Mouse (Mus musculus) midbrain, embryonic 14.5 days (tissue): ENCODE data around the gene Fbxo48. TPM values are rescaled to one million over a fixed set of nuclear protein-coding genes. Genes with fewer than 3 reads are reported as not detected.

Experiments
- ATAC-seq: fragments of 200-750 bp; cut with Nextera tagmentation; 2 replicates; pipeline ENCODE4 v1.8.0; 2017; ENCODE audit warnings: moderate number of reproducible peaks, moderate library complexity; ENCODE audit not compliant: low FRiP score, low TSS enrichment
- DNase-seq: peaks from one replicate; pipeline ENCODE4 v3.0.0-alpha.2; 2015
- H3K27ac ChIP-seq: fragments of 300-500 bp; sonication (generic); replicated peaks from 2 replicates; pipeline ENCODE4 v1.5.1; 2014; ENCODE audit warnings: mild to moderate bottlenecking, low read depth, low read length, moderate library complexity
- H3K27me3 ChIP-seq: fragments of 300-500 bp; sonication (generic); 2 replicates; pipeline ENCODE4 v1.6.1; 2014; ENCODE audit warnings: low read length, control low read depth, mixed read lengths; ENCODE audit not compliant: control insufficient read depth, insufficient read depth
- H3K36me3 ChIP-seq: fragments of 300-500 bp; sonication (generic); 2 replicates; pipeline ENCODE4 v1.6.1; 2014; ENCODE audit warnings: low read length, control low read depth; ENCODE audit not compliant: control insufficient read depth, insufficient read depth
- H3K4me1 ChIP-seq: fragments of 300-500 bp; sonication (generic); 2 replicates; pipeline ENCODE4 v1.6.1; 2014; ENCODE audit warnings: mild to moderate bottlenecking, antibody characterized with exemption, low read length, control low read depth; ENCODE audit not compliant: control insufficient read depth, insufficient read depth
- H3K4me2 ChIP-seq: fragments of 300-500 bp; sonication (generic); 2 replicates; pipeline ENCODE4 v1.6.1; 2014; ENCODE audit warnings: mild to moderate bottlenecking, low read length, moderate library complexity
- H3K4me3 ChIP-seq: fragments of 300-500 bp; sonication (generic); replicated peaks from 2 replicates; pipeline ENCODE4 v1.5.1; 2014; ENCODE audit warnings: low read depth, low read length
- H3K9ac ChIP-seq: fragments of 300-500 bp; sonication (generic); replicated peaks from 2 replicates; pipeline ENCODE4 v1.6.1; 2014; ENCODE audit warnings: mild to moderate bottlenecking, low read length, moderate library complexity
- H3K9me3 ChIP-seq: fragments of 300-500 bp; sonication (generic); 2 replicates; pipeline ENCODE4 v1.6.1; 2016; ENCODE audit warnings: low read length, control low read depth, mixed read lengths; ENCODE audit not compliant: control insufficient read depth
- WGBS: fragments of 180-500 bp; shearing (Covaris S2); extraction: QIAGEN DNeasy Blood & Tissue Kit; methylation state at CpG from one replicate; pipeline ENCODE4 v1.1.7; 2014; 5-methylcytosine and 5-hydroxymethylcytosine counted together
- polyA plus RNA-seq: library from polyadenylated mRNA; unstranded; fragments of >200 nt; fragmentation: Nextera tagmentation; extraction: Ambion mirVana; gene quantifications from 2 replicates; pipeline ENCODE4 v1.2.1, GENCODE M21; 2014

The Fbxo48 gene
- polyA plus RNA-seq, 1 experiment from 2014 or later: 0.75 TPM

DNA sequence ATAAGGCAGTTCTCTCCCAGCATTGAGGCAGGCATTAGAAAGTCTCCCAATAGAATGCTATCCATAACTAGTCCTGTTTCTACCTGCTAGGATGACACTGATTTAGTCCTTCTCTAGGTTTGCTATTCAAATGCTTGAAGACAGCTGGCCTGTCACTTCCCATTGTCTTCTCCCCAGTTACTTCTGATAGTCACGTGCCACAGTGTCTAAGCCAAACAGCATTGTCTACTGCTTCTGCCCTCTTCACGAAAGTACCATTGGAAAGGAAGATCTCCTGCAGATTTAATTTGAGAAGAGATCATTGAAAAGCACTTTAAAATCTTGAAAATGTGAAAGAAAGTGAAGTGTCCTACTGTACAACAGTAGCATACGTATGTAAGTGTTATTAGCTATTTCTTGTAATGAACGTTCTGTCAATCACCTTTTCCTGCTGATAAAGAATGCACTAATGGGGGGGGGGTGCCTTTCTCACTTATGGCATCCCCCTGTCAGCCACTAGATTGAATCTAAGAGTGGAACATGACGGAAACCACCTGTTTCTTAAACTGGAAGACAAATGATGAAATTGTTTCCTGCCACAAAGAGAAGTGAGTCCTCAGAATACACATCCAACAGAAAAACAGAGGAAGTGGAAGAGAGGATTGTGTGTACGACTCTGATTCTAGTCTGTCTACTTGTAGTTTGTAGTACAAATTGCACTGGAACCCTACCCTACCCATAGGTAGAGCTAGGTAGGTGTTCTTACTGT lies 5.1 kb downstream of the Fbxo48 start:
- Histone ChIP-seq H3K9me3 (no peaks in the 10 kb centered on the region), H3K4me2 (no peak overlapping the region), H3K9ac (no peak overlapping the region), H3K4me3 (no peak overlapping the region), H3K36me3 (no peaks in the 10 kb centered on the region), H3K27ac (no peak overlapping the region), H3K4me1 (peaks cover 3% of the 10 kb centered on the region; the same call in 1 of the 2 replicates), H3K27me3 (no peaks in the 10 kb centered on the region)
- DNase-seq (no peak), ATAC-seq (no peak)
- 89% methylated on average over 6 of the region's 6 CpGs for WGBS

DNA sequence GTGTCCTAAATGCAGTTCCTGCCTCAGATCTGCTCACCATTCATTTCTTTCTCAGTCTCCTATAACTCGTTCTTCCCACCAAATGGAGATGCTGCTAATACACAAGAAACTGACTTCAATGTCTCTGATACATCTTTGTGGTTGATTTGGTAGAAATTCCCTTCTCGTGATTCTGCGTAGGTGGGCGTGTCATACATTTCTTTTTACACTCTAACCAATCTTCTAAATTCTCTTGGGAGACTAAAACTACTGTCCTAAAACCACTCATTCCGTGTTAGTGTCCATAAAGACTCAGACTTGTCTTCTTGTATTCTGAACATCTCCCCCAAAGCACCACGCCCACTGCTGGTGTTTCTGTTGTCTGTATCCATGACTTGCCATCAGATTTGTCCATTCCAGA lies 5.9 kb downstream of the Fbxo48 start:
- Histone ChIP-seq H3K27me3 (no peaks in the 10 kb centered on the region), H3K4me3 (no peak overlapping the region), H3K4me1 (no peaks in the 10 kb centered on the region), H3K27ac (no peak overlapping the region), H3K4me2 (no peak overlapping the region), H3K9ac (no peak overlapping the region), H3K9me3 (no peaks in the 10 kb centered on the region), H3K36me3 (no peaks in the 10 kb centered on the region)
- DNase-seq: no peak
- WGBS: 94% methylated on average over 6 of the region's 6 CpGs
- ATAC-seq: no peak

DNA sequence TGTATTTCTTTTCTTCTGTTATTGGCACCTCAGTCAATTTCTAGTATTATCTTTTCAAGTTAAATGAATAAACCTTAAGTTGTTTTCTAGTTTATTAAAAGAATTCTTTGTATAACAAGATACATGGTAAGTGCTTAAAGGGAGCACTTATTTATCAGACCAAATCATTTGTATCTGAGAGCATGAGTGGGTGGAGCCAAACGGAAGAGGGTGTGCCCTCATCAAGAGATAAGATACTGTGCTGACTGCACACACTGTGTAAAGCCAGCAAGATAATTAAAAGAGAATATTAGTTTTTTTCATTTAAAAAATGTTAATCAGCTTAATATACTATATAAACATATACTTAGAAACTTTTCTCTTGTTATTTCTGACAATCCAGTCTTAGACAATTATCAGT lies 7.3 kb downstream of the Fbxo48 start:
- no peak overlapping the region for H3K9ac ChIP-seq
- DNase-seq (no peak), ATAC-seq (no peak)
- no peak overlapping the region for H3K4me2 ChIP-seq
- no peaks in the 10 kb centered on the region for H3K9me3 ChIP-seq
- H3K27ac ChIP-seq: no peak overlapping the region
- H3K4me3 ChIP-seq: no peak overlapping the region
- H3K4me1 ChIP-seq: no peaks in the 10 kb centered on the region
- no peaks in the 10 kb centered on the region for H3K36me3 ChIP-seq
- WGBS: 98% methylated on average over 1 of the region's 1 CpGs
- H3K27me3 ChIP-seq: no peaks in the 10 kb centered on the region

DNA sequence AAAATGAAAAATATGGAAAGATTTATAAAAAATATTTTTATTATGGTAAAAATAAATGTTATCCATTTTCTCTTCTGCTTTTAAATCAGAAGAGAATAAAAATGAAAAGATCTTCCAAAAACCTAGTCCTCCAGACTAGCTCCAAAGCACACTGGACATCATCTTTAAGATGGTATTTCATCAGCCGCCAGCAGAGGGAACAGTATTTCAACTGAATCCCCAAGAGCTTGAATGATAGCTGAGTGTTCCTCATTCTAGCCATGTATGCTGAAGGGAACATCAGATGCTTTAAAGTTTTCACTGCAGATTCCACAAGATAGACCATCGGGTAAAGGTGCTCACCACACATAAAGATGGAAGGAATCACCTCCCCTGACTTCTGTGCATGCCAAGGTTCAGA lies 16.6 kb downstream of the Fbxo48 start:
- no peak for ATAC-seq
- H3K36me3 ChIP-seq: no peaks in the 10 kb centered on the region
- 44% methylated on average over 2 of the region's 2 CpGs for WGBS
- H3K27me3 ChIP-seq: no peaks in the 10 kb centered on the region
- no peaks in the 10 kb centered on the region for H3K9me3 ChIP-seq
- no peak overlapping the region for H3K4me2 ChIP-seq
- no peak overlapping the region for H3K4me3 ChIP-seq
- H3K27ac ChIP-seq: no peak overlapping the region
- peak; percentile 71 for DNase-seq
- H3K9ac ChIP-seq: no peak overlapping the region
- H3K4me1 ChIP-seq: no peaks in the 10 kb centered on the region

DNA sequence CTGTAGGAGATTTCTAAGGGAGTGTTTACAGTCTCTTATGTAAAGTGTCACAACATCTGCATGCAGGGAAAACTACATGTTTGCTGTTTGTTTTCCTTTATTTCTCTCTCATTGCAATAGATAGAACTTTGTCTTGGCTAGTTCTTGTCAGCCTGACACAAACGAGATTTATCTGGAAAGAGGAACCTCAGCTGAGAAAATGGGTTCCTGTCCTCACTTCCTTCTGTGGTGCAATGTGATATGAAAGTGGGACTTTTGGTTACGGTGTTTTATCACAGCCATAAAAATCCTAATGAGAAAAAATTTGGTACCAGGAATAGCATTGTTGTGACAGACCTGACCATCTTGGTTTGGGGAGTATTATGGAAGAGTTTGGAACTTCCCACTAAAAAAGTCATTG lies 18.5 kb downstream of the Fbxo48 start:
- ATAC-seq: no peak
- Histone ChIP-seq H3K27me3 (no peaks in the 10 kb centered on the region), H3K27ac (no peak overlapping the region), H3K9me3 (no peaks in the 10 kb centered on the region), H3K4me1 (no peaks in the 10 kb centered on the region), H3K4me3 (no peak overlapping the region), H3K9ac (no peak overlapping the region), H3K4me2 (no peak overlapping the region), H3K36me3 (no peaks in the 10 kb centered on the region)
- no peak for DNase-seq
- WGBS: 83% methylated on average over 2 of the region's 2 CpGs

DNA sequence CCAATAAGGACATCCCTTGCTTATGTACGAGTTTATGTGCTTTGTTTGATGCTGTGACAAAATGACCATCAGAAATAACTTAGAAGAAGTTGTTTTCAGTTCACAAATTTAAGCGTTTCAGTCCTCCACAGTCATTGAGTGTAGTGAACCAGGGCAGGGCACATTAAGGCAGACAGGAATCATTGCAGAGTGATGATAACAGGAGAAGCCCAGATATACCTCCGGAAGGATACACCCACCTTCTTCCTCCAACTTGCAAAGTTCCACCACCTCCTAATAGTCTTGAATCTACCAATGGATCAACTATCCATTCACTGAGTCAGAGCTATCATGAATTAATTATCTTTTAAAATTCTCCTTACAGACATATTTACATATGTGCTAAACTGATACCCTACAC lies 20.9 kb downstream of the Fbxo48 start:
- Histone ChIP-seq H3K9ac (no peak overlapping the region), H3K9me3 (no peaks in the 10 kb centered on the region), H3K4me2 (no peak overlapping the region), H3K4me1 (no peaks in the 10 kb centered on the region), H3K27ac (no peak overlapping the region), H3K36me3 (no peaks in the 10 kb centered on the region), H3K27me3 (no peaks in the 10 kb centered on the region), H3K4me3 (no peak overlapping the region)
- ATAC-seq (no peak), DNase-seq (no peak)
- WGBS: 86% methylated on average over 3 of the region's 3 CpGs

DNA sequence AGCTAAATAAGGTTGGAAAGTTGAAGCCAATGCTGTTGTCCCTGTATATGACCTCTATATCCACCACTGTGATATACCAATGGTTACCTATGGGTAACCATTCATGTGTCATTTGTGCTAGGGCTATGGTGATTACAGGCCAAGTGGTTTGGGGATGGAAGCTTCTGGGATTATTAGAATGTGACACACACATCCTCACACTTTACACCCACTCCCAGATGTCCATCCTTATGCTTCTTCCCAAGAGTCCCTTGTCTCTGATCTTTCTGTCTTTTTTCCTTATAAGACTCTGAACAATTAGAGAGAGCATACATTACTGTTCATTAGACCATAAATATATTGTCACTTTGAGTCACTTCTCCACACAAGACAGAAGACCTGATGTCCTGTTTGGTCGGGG lies 21.9 kb downstream of the Fbxo48 start:
- Histone ChIP-seq H3K4me2 (no peak overlapping the region), H3K9ac (no peak overlapping the region), H3K27me3 (no peaks in the 10 kb centered on the region), H3K9me3 (no peaks in the 10 kb centered on the region), H3K4me1 (no peaks in the 10 kb centered on the region), H3K27ac (no peak overlapping the region), H3K4me3 (no peak overlapping the region), H3K36me3 (no peaks in the 10 kb centered on the region)
- ATAC-seq (no peak), DNase-seq (no peak)
- 80% methylated on average over 1 of the region's 1 CpGs for WGBS

DNA sequence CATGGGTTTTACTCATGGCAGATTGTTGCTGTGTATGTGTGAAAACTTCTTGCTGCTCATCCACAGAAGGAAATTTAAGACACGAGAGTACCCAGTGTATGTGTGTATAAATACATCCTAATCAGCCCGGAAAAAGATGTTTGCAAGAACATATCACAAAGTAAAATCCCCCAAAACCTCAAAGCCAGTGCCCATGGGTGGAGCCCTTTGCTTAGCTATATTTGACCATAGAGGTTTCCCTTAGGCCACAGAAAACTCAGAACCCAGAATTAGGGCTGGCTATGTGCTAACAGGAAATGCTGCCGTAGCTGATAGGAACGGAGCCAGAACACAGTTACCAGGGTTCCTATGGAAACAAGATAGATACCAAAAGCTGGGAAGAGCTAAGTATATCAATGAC lies 25.8 kb downstream of the Fbxo48 start:
- H3K9me3 ChIP-seq: no peaks in the 10 kb centered on the region
- H3K4me1 ChIP-seq: no peaks in the 10 kb centered on the region
- H3K36me3 ChIP-seq: no peaks in the 10 kb centered on the region

DNA sequence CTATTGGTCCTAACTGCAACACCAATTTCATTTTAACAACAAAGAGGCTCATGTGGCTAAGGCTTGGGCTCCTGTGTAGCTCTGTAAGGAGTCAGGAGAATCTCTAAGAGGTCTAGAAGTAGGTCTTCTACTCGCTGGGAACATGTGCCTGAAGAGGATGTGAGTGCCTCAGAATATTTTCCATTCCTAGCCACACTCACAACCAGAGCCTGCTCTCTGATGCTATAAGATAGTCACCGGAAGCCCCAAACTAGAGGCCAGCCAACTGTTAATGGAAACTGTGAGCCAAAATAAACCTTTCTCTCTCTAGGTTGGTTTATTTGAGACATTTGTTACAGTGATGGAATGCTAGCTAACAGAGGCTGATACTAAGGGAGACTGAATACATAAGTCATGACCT lies 26.4 kb downstream of the Fbxo48 start:
- WGBS: 77% methylated on average over 2 of the region's 2 CpGs
- no peak for DNase-seq

More for the DNA sequence above, 25.8 kb downstream of the Fbxo48 start:
- Histone ChIP-seq H3K4me2 (no peak overlapping the region), H3K27ac (no peak overlapping the region), H3K27me3 (no peaks in the 10 kb centered on the region), H3K4me3 (no peak overlapping the region), H3K9ac (no peak overlapping the region)
- 89% methylated on average over 4 of the region's 4 CpGs for WGBS
- ATAC-seq (no peak), DNase-seq (no peak)

More for the DNA sequence above, 26.4 kb downstream of the Fbxo48 start:
- Histone ChIP-seq H3K27ac (no peak overlapping the region), H3K4me3 (no peak overlapping the region), H3K36me3 (no peaks in the 10 kb centered on the region), H3K4me2 (no peak overlapping the region), H3K9ac (no peak overlapping the region), H3K4me1 (no peaks in the 10 kb centered on the region), H3K9me3 (no peaks in the 10 kb centered on the region), H3K27me3 (no peaks in the 10 kb centered on the region)
- ATAC-seq: no peak
